Mouse (Mus musculus) stomach, postnatal 0 days (tissue): ENCODE results near the gene Atp8b3.

ENCODE experiments used
- CTCF ChIP-seq: IDR thresholded peaks from 2 replicates; pipeline ENCODE4 v1.5.1; 2016; ENCODE audit warnings: antibody characterized with exemption, low read depth, mild to moderate bottlenecking, moderate library complexity
- EP300 ChIP-seq: optimal IDR thresholded peaks from 2 replicates; pipeline ENCODE3; 2016; ENCODE audit warnings: antibody characterized with exemption

DNA sequence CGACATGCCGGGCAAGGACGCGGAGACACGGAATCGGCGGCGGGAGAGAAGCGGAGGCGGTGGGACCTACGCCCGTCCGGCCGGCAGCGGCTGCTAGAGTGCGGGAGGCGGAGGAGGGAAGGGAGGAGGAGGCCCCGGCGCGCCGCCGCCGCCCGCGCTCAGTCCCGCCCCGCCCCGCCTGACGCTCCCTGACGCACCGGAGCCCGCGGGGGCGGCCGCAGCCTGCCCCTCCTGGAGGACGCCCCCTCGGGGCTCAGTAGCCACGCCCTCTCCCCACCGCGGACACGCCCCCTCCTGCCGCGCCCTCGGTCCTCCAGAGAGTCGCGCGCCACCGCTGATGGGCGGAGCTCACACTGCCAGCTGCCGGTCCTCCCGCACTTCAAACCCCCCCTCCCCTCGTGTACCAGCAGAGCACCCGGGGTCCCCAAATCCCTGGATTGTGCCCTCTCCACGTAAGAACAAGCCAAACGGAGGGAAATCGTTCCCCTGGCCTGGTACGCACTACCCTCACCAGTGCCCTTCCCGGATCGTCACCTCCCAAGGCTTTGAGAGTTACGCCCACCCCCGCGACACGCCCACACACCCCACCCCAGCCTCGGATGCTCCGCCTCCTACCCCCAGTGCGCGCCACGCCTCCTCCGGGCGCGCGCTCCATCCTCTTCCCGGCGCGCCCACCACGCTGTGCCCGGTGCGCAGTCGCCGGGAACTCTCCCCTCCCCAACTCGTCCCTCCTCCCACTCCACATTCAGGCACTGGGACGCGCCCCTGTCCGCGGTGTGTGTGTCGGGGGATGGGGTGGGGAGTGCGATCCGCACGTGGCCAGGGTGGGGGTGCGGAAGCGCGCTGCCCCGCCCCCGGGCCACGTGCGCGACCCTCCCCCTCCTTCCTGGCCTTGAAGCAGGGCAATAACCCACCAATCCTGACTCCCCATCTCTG lies 38.5 kb upstream of the Atp8b3 start, which contains the start of gene Klf16:
- TF ChIP-seq CTCF (no peak; the same call in 1 of the 2 replicates), EP300 (no peak)
